Mouse (Mus musculus) ovary, adult 10 weeks (tissue): ENCODE results near the gene Cyth3. TPM values are rescaled to one million over a fixed set of nuclear protein-coding genes. Genes with fewer than 3 reads are reported as not detected.

ENCODE experiments used
- polyA plus RNA-seq: library from polyadenylated mRNA; stranded (reverse); fragments of 350-450 nt; fragmentation: Illumina TruSeq; extraction: RNeasy Lipid Tissue Mini Kit (QIAGEN cat#74804); gene quantifications from one replicate; pipeline ENCODE4 v1.2.3, GENCODE M21; 2014

Cyth3 gene
- 108 TPM for polyA plus RNA-seq

GRCm38 (mm10) chr5:143621893-143622622 is at the start of gene Cyth3:
Gene Cyth3, plus strand, starts transcription at chr5:143622447.

GRCm38 (mm10) chr5:143732180-143732891 is 110.1 kb downstream of the Cyth3 start, which contains the start of gene Usp42:
Gene Usp42, minus strand, starts transcription at chr5:143732280.

Other genes with a start within 250 kb of the Cyth3 start
- 153 TPM for gene Kdelr2, start 218.6 kb upstream of the Cyth3 start, polyA plus RNA-seq
- gene Daglb, start 157.9 kb upstream of the Cyth3 start, polyA plus RNA-seq = 0.77 TPM
- 503 TPM for gene Rac1, start 94.4 kb upstream of the Cyth3 start, polyA plus RNA-seq
- gene Usp42, start 109.8 kb downstream of the Cyth3 start, polyA plus RNA-seq = 25.0 TPM
- gene Eif2ak1, start 195.3 kb downstream of the Cyth3 start, polyA plus RNA-seq = 46.2 TPM